Mouse (Mus musculus) ES-Bruce4 (cell line): ENCODE results near the gene Rbl1.

Source experiments
- CTCF ChIP-seq: IDR thresholded peaks from one replicate; pipeline ENCODE4 v1.8.1; 2011; ENCODE audit warnings: low read depth, low read length
- EP300 ChIP-seq: IDR thresholded peaks from 2 replicates; pipeline ENCODE4 v1.6.1; 2011; ENCODE audit warnings: low read depth, low read length; ENCODE audit not compliant: insufficient read depth

DNA sequence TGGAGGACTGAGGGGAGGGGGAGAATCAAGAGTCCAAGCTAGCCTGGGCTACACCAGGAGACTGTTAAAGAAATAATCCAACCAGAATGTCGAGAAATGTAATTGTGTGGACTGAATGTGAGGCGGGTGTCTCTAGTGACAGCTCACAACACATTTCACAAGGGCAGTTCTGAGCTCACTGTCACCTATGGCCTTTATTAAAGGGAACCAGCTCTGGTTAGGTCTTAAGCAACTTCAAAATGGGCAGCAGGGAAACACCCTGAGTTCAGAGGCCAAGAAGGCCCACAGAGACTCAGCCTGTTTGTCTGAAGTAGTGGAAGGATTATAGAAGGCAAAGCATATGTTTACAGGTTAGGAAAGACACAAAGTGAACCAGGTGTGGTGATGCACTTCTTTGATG is 51.1 kb downstream of the Rbl1 start:
- TF ChIP-seq EP300 (no peak), CTCF (no peak)
